Mouse (Mus musculus) midbrain, embryonic 13.5 days (tissue): Measurements from ENCODE around the gene Hfe. TPM values are rescaled to one million over a fixed set of nuclear protein-coding genes. Genes with fewer than 3 reads are reported as not detected.
"Not testable (repeated sequence)": the region's sequence is repeated elsewhere in the genome, so short reads cannot be mapped to it uniquely, and the experiment has no call there.

Source experiments
- ATAC-seq: fragments of 200-750 bp; cut with Nextera tagmentation; 2 replicates; pipeline ENCODE4 v1.8.0; 2017; ENCODE audit warnings: mild to moderate bottlenecking, moderate TSS enrichment, moderate library complexity
- H3K27ac ChIP-seq: fragments of 300-500 bp; sonication (generic); 2 replicates; pipeline ENCODE4 v1.5.1; 2015; ENCODE audit warnings: inconsistent platforms, mild to moderate bottlenecking, moderate library complexity
- H3K27me3 ChIP-seq: fragments of 300-500 bp; sonication (generic); 2 replicates; pipeline ENCODE4 v1.6.1; 2015; ENCODE audit warnings: mild to moderate bottlenecking, inconsistent platforms
- H3K36me3 ChIP-seq: fragments of 300-500 bp; sonication (generic); 2 replicates; pipeline ENCODE4 v1.6.1; 2015; ENCODE audit warnings: mild to moderate bottlenecking, inconsistent platforms
- H3K4me1 ChIP-seq: fragments of 300-500 bp; sonication (generic); replicated peaks from 2 replicates; pipeline ENCODE4 v1.6.1; 2015; ENCODE audit warnings: inconsistent platforms
- H3K4me2 ChIP-seq: fragments of 300-500 bp; sonication (generic); replicated peaks from 2 replicates; pipeline ENCODE4 v1.6.1; 2015; ENCODE audit warnings: moderate library complexity, mild to moderate bottlenecking, inconsistent platforms
- H3K4me3 ChIP-seq: fragments of 300-500 bp; sonication (generic); replicated peaks from 2 replicates; pipeline ENCODE4 v1.5.1; 2015; ENCODE audit warnings: mild to moderate bottlenecking, inconsistent platforms
- H3K9ac ChIP-seq: fragments of 300-500 bp; sonication (generic); replicated peaks from 2 replicates; pipeline ENCODE4 v1.6.1; 2015; ENCODE audit warnings: mild to moderate bottlenecking, inconsistent platforms
- H3K9me3 ChIP-seq: fragments of 300-500 bp; sonication (generic); 2 replicates; pipeline ENCODE4 v1.6.1; 2016; ENCODE audit warnings: mild to moderate bottlenecking, inconsistent platforms
- WGBS: fragments of 180-500 bp; shearing (Covaris S2); methylation state at CpG from one replicate; pipeline ENCODE4 v1.1.7; 2015; 5-methylcytosine and 5-hydroxymethylcytosine counted together
- polyA plus RNA-seq: library from polyadenylated mRNA; unstranded; fragments of >200 nt; fragmentation: Nextera tagmentation; extraction: Ambion mirVana; gene quantifications from 2 replicates; pipeline ENCODE4 v1.2.1, GENCODE M21; 2015

Gene Hfe
- polyA plus RNA-seq, 1 experiment from 2014 or later, result 2.7 TPM

- no peak overlapping the region for H3K4me3 ChIP-seq
- no peaks in the 10 kb centered on the region for H3K27me3 ChIP-seq
- no peaks in the 10 kb centered on the region for H3K4me1 ChIP-seq
- WGBS, result no CpG with 5 or more reads among the region's 1 CpGs
- H3K36me3 ChIP-seq, result no peaks in the 10 kb centered on the region
- no peaks in the 10 kb centered on the region for H3K9me3 ChIP-seq
- H3K9ac ChIP-seq, result no peak overlapping the region
- H3K27ac ChIP-seq, result no peak overlapping the region
- no peak for ATAC-seq
- no peak overlapping the region for H3K4me2 ChIP-seq
These were observed 14.6 kb upstream of the Hfe start for GRCm38 (mm10) chr13:23725213-23725612.

GRCm38 (mm10) chr13:23724239-23724638 lies 13.6 kb upstream of the Hfe start:
- Histone ChIP-seq H3K4me1 (no peaks in the 10 kb centered on the region), H3K27ac (no peak overlapping the region), H3K4me3 (no peak overlapping the region), H3K4me2 (no peak overlapping the region), H3K36me3 (no peaks in the 10 kb centered on the region), H3K27me3 (no peaks in the 10 kb centered on the region), H3K9me3 (no peaks in the 10 kb centered on the region), H3K9ac (no peak overlapping the region)
- WGBS, result 84% methylated on average over 4 of the region's 4 CpGs
- ATAC-seq, result no peak

- not testable (repeated sequence) for H3K36me3 ChIP-seq, H3K4me3 ChIP-seq, ATAC-seq, H3K27ac ChIP-seq, H3K9me3 ChIP-seq, H3K4me1 ChIP-seq, H3K27me3 ChIP-seq, H3K9ac ChIP-seq, H3K4me2 ChIP-seq
- 19% methylated on average over 2 of the region's 2 CpGs for WGBS
These were observed 7.1 kb upstream of the Hfe start for GRCm38 (mm10) chr13:23717593-23718245.

GRCm38 (mm10) chr13:23717176-23717575 lies 6.5 kb upstream of the Hfe start:
- no peaks in the 10 kb centered on the region for H3K27me3 ChIP-seq
- no peaks in the 10 kb centered on the region for H3K4me1 ChIP-seq
- H3K4me3 ChIP-seq, result no peak overlapping the region
- no peak overlapping the region for H3K4me2 ChIP-seq
- H3K36me3 ChIP-seq, result no peaks in the 10 kb centered on the region
- no peak overlapping the region for H3K9ac ChIP-seq
- H3K27ac ChIP-seq, result no peak overlapping the region
- H3K9me3 ChIP-seq, result no peaks in the 10 kb centered on the region
- no peak for ATAC-seq
- 62% methylated on average over 11 of the region's 11 CpGs for WGBS

- WGBS, result 88% methylated on average over 5 of the region's 5 CpGs
- no peak overlapping the region for H3K4me2 ChIP-seq
- H3K4me3 ChIP-seq, result no peak overlapping the region
- no peak overlapping the region for H3K9ac ChIP-seq
- ATAC-seq, result no peak
- H3K4me1 ChIP-seq, result no peaks in the 10 kb centered on the region
- H3K36me3 ChIP-seq, result no peaks in the 10 kb centered on the region
- H3K27ac ChIP-seq, result no peak overlapping the region
- no peaks in the 10 kb centered on the region for H3K9me3 ChIP-seq
- peaks cover 3% of the 10 kb centered on the region; the same call in 1 of the 2 replicates for H3K27me3 ChIP-seq
These were observed 5.8 kb upstream of the Hfe start for GRCm38 (mm10) chr13:23716261-23717042.

- no peaks in the 10 kb centered on the region for H3K9me3 ChIP-seq
- H3K4me1 ChIP-seq, result peaks cover 11% of the 10 kb centered on the region
- WGBS, result 21% methylated on average over 15 of the region's 15 CpGs
- ATAC-seq, result peak; percentile 24; the same call in 1 of the 2 replicates
- H3K4me3 ChIP-seq, result peak overlapping the region; percentile 33
- H3K27me3 ChIP-seq, result peaks cover 3% of the 10 kb centered on the region; the same call in 1 of the 2 replicates
- peak overlapping the region; percentile 61 for H3K9ac ChIP-seq
- peak overlapping the region; percentile 57 for H3K4me2 ChIP-seq
- no peak overlapping the region for H3K27ac ChIP-seq
- H3K36me3 ChIP-seq, result no peaks in the 10 kb centered on the region
These were observed 810 bp downstream of the Hfe start for GRCm38 (mm10) chr13:23709714-23710373.

GRCm38 (mm10) chr13:23708654-23709053 lies 2.0 kb downstream of the Hfe start:
- WGBS, result 73% methylated on average over 4 of the region's 4 CpGs
- H3K36me3 ChIP-seq, result no peaks in the 10 kb centered on the region
- H3K9ac ChIP-seq, result no peak overlapping the region

GRCm38 (mm10) chr13:23708041-23708440 lies 2.6 kb downstream of the Hfe start:
- no peak overlapping the region for H3K4me3 ChIP-seq
- peaks cover 11% of the 10 kb centered on the region for H3K4me1 ChIP-seq
- no peaks in the 10 kb centered on the region for H3K9me3 ChIP-seq
- no peak overlapping the region for H3K9ac ChIP-seq
- no peak overlapping the region for H3K4me2 ChIP-seq
- 81% methylated on average over 4 of the region's 4 CpGs for WGBS
- H3K36me3 ChIP-seq, result no peaks in the 10 kb centered on the region
- peaks cover 3% of the 10 kb centered on the region; the same call in 1 of the 2 replicates for H3K27me3 ChIP-seq
- no peak overlapping the region for H3K27ac ChIP-seq
- ATAC-seq, result no peak

More at GRCm38 (mm10) chr13:23708654-23709053, 2.0 kb downstream of the Hfe start:
- no peak for ATAC-seq
- no peaks in the 10 kb centered on the region for H3K9me3 ChIP-seq
- H3K27me3 ChIP-seq, result peaks cover 3% of the 10 kb centered on the region; the same call in 1 of the 2 replicates
- peaks cover 11% of the 10 kb centered on the region for H3K4me1 ChIP-seq
- H3K27ac ChIP-seq, result no peak overlapping the region
- H3K4me3 ChIP-seq, result no peak overlapping the region
- H3K4me2 ChIP-seq, result no peak overlapping the region

GRCm38 (mm10) chr13:23706771-23707170 lies 3.9 kb downstream of the Hfe start:
- 91% methylated on average over 12 of the region's 12 CpGs for WGBS
- H3K9ac ChIP-seq, result no peak overlapping the region
- no peaks in the 10 kb centered on the region for H3K27me3 ChIP-seq
- H3K27ac ChIP-seq, result no peak overlapping the region
- H3K4me3 ChIP-seq, result no peak overlapping the region
- ATAC-seq, result no peak
- no peaks in the 10 kb centered on the region for H3K9me3 ChIP-seq
- peaks cover 11% of the 10 kb centered on the region for H3K4me1 ChIP-seq
- H3K4me2 ChIP-seq, result no peak overlapping the region
- no peaks in the 10 kb centered on the region for H3K36me3 ChIP-seq

GRCm38 (mm10) chr13:23705751-23706356 lies 4.8 kb downstream of the Hfe start:
- 88% methylated on average over 7 of the region's 7 CpGs for WGBS

GRCm38 (mm10) chr13:23702801-23703200 lies 7.9 kb downstream of the Hfe start:
- H3K36me3 ChIP-seq, ATAC-seq, H3K27ac ChIP-seq, H3K9me3 ChIP-seq, H3K4me3 ChIP-seq, H3K9ac ChIP-seq, H3K4me2 ChIP-seq, H3K27me3 ChIP-seq, H3K4me1 ChIP-seq: not testable (repeated sequence)
- WGBS, result 87% methylated on average over 2 of the region's 2 CpGs

More at GRCm38 (mm10) chr13:23705751-23706356, 4.8 kb downstream of the Hfe start:
- Histone ChIP-seq H3K9ac (no peak overlapping the region), H3K27me3 (no peaks in the 10 kb centered on the region), H3K27ac (no peak overlapping the region), H3K4me2 (no peak overlapping the region), H3K9me3 (no peaks in the 10 kb centered on the region), H3K4me3 (no peak overlapping the region), H3K4me1 (peaks cover 11% of the 10 kb centered on the region), H3K36me3 (no peaks in the 10 kb centered on the region)
- no peak for ATAC-seq

GRCm38 (mm10) chr13:23702220-23702619 lies 8.4 kb downstream of the Hfe start:
- Histone ChIP-seq H3K9ac (no peak overlapping the region), H3K4me2 (no peak overlapping the region), H3K4me1 (peaks cover 11% of the 10 kb centered on the region), H3K36me3 (no peaks in the 10 kb centered on the region), H3K9me3 (no peaks in the 10 kb centered on the region), H3K27me3 (no peaks in the 10 kb centered on the region), H3K4me3 (no peak overlapping the region), H3K27ac (no peak overlapping the region)
- 83% methylated on average over 4 of the region's 4 CpGs for WGBS
- ATAC-seq, result no peak
